Mouse (Mus musculus) right cerebral cortex, postnatal 36 days (tissue): ENCODE measurements around the gene Fli1.
A peak's percentile ranks its signal among the peaks of the same experiment; 100 is the strongest.

Experiments
- DNase-seq, 2 experiments: peaks; one replicate each; pipeline ENCODE4 v3.0.0; 2022; ENCODE audit warnings: low spot score in 2 of 2, mixed read lengths in 1 of 2

Gene Fli1

DNA sequence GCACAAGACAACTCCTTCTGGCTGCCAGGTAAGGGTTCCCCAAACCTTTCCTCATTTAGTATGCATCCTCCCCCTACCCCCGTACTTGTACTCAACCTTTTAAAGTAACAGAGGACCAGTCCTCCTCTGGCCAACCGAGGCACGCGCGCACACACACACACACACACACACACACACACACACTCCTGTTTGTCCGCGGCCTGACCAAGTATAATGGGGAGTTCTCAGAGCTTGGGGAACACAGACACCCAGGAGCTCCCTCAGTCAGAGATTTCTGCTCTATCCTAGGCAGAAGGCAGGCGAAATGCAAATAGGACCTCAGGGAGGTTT lies 134.0 kb downstream of the Fli1 start:
- no peak for DNase-seq

DNA sequence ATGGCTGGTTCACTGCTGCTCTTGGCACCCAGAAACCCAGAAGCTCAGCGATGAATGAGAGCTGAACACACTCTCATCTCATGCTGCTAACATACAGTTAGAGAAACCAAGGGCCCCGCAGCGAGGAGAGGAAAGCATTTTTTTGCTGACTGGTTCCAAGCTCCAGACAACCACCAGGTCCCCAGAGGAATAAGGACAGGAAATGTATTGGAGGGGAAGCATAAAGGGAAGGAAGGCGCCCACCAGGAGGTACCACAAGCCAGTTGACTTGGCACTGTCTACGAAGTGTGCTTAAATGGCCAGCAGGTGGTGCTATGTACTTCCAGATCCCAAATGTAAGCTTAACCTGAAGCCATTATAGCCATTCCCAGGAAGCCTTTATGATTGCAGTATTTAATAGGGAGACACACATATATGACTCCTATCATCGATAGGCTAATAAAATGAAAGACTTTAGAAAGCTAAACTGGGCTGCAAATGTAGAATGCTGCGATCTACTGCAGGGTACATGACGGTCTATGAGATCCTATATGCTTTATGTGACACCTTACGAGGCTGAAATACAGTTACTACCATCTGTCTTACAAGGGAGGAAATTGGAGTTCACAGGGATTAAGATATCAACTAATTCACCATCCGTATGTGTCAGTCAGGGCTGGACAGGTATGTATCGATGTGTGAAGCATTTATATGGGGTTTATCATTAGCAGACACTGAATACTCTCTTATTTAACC lies 137.3 kb downstream of the Fli1 start:
- peak; percentile 56 to 57 for DNase-seq

DNA sequence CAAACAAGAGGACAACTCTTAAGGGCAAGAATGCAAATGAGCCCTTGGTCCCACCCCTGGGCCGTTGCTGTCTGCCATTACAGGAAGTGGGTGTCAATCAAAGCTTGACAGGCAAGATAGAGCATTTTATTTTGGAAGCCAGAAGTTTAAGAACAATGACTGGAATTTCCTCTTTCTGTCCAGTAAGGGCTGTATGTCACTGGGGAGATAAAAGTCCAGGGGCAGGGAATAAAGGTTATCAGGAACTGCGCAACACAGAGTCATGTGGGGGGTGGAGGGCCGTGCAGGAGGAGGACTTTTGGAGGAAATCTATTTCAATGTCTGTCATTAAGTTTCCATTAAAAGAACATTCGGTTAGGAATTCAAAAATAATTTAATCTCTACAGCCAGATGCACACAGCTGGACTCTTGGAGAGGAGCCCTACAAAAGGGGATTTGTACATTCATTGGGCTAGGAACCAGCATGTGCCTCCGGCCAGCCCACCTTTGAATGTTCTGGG lies 141.9 kb downstream of the Fli1 start:
- DNase-seq = no peak

DNA sequence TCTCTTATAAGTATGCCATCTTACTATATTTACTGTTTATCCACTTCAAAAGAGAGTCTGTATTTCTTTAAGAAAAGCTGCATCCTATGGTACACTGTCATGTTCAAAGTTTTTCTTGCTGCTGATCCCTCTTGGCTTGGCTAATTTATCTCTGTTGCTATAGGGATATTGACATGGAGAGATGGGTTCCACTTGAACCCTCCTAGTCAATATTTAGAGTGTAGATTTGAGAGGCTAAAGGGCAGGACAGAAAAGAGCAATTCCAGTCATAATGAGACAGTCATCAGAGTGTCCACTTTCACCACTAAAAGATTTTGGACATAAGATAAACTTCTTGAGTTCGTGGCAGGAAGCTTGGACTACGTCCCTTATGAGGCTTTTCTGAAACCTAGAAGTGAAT lies 142.4 kb downstream of the Fli1 start:
- DNase-seq = no peak

DNA sequence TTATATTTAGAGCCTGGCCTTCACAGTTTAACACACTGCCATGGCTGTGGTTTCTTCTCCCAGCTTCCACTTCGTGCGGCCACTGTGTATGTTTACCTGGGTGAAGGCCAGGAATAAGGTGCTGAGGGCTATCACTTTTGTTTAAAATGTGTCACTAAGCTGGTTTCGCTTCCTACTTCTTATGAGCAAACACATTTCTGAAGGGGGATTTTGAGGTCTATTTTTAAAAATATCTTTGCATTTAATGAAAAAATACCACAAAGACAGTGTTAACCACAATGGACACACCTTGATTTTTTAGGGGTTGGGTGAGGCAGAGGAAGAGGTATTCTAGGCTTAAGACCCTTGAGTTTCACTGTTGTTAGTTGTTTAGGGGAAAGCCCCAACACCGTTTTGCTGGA lies 147.9 kb downstream of the Fli1 start:
- DNase-seq = no peak

DNA sequence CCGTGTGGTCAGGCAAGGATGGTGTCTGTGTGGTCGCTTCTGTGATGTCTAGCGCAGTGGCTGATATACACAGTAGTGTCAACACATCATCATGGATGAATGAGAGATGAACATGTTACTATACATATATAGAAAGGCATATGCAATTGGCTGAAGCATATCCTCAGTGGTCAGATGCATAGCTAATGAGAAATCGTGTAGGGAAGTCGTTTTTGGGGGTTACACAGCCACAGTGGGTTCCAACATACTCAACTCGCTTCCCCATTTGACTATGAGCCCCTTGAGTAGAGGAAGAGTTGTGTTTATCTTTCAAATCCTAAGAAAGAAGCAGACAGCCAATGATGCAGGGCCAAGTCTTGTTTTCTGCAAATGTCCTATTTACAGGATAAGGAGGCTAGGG lies 149.9 kb downstream of the Fli1 start:
- no peak for DNase-seq

DNA sequence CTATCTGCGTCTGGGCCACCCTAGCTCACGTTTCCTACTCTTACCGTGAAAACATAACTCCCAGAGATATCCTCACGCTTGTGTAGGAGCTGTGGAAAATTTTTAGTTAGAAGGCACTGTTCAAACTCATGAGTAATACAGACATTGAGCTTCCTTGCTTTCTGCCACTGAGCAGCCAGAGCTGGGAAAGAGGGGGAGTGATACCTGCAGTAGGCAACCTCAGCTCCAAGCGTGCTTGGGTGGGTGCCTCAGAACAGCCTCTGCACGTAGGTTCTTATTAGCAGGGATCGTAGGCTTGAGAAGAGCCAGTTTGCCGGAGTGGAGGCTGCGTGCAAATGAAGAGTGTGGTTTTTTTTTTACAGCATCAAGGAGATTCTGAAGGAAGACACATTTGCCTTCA lies 151.0 kb downstream of the Fli1 start:
- DNase-seq = peak; percentile 66 to 78

DNA sequence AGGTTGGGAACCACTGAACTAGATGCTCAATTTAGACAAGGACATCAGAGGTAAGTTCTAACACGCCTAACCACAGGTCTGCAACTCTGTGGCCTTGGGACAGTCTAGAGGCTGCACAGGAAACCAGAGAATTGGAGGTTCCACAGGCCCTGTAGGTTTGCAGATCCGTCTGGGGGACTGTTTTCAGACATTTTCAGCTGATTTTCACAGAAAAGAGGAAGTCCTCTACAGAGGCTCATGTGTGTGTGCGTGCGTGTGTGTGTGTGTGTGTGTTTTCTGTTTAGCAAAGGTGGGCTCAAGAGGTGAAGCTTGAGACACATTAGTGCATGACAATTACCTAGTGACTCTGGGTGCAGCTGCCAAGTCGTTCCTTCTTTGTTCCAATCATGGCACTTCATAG lies 151.6 kb downstream of the Fli1 start:
- no peak for DNase-seq

DNA sequence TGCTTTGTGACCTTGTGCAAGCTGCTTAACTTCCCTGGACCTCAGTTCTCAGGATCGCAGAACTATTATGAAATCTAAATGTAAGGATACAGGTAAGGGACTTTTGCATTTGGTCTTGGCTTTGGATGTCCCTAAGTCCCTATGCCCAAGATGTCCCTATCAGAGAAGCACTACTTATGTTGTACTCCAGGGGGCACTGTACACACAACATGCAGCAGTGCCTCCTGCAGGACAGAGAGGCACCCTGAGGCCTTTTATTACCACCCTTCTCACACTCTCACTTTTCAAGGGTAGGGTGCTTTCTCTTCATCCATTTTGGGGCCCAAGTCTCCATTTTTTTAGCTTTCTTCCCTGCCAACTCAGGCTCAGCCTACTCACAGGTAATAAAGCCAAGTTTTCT lies 154.5 kb downstream of the Fli1 start:
- no peak for DNase-seq

DNA sequence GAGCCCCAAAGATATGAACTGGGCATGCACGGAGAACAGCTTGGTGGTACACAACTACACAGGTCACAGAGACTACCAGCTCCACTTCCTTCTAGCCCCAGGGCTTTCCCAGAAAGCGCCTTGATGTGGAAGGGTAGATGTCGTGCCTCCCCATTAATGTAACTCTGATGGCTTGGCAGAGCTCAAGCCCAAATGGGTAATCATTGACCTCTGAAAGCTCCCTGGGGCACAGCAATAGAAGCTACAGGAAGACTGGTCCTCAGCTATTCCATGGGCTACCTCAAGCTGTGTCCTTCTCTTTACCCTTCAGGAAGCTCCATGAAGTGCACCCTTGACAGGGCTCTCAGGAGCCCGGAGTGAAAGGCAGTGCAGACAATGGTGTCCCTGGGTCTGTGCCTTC lies 157.8 kb downstream of the Fli1 start:
- no peak for DNase-seq

DNA sequence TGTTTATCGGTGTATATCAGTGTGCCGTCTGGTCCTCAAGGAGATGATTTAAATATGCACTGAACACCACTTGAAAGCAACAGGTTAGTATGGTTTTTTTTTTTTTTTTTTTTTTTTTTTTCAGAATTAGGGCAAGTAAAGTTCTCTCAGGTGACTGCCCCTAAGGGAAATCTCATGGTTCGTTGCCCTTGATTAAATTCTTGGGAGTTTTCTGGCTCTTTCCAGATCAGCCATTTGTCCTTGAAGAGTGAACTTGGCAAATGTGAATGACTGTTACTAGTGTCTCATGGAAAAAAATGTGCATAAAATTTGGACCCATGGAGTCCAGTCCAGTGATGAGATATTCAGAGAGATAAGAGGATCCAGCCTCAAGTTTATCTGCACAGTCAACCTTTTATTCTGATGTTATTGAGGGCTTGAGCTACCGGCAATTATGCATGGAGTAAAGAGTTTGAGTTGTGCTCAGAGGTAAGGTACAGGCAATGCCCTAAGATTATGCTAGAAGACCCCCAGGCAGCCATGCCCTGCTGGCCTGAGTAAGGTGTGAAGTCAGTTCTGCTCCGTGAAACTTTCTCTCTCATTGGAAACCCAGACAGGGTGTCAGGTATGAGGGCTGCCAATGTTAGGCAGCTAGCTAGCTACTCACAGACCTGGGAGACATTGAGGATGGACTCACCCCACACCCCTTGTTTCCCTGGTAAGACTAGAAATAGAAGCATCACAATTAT lies 165.6 kb downstream of the Fli1 start:
- DNase-seq = no peak

DNA sequence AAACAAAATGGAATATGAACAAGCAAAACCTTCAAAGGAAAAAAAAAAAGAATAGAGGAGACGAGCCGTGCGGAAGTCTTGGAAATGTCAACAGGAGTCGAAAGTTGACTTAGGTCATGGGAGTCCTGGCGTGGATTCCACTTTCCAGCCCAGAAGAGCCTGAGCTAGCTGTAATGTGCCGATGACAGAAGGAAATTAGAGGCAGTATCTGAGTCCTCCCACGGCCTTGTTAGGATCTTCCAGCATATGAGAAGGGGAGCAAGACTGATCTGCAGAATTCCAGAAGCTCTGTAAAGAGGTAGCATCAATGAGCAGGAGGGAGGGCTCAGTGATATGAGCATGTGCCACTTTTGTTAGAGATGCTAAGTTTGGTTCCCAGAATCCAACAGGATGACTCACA lies 166.6 kb downstream of the Fli1 start:
- no peak for DNase-seq

DNA sequence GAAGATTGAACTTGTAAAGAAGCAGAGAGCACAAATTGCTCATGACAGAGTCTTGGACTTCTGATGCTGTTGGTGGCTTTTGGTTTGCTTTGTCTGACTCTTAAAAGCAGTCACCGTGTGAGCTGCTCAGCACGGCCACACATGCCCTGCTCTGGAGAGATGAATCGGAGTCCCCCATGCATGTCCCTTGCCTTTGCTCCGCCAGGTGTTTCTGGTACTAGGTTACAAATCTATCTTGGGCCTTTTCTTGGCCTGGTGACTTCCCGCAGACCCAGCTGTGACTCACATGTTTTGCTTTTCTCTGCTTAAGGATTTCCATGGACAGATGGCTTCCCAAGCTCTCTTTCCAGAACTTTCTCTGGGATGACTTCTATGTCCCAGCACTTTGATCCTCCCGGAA lies 169.0 kb downstream of the Fli1 start:
- DNase-seq = no peak
